Mouse (Mus musculus): ENCODE data around the gene 1110059E24Rik.

DNA sequence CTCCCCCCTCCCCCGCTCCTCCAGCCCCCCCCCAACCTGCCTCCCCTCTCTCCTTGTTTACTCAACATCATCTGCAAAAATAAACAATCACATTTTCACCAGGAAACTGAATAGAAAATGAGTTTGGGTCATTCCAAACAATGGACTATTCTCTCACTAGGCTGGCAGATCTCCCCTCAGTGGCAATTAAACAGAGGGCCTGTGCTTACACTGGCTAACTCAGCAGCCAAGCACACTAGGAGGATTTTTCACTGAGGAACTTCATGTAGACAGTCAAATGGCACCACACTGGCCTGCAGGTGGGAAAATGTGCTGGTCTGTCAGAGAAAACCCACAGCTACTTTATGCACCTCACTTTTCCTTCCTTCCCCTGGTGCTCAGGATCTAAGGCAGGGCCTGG is 23.3 kb downstream of the 1110059E24Rik start:
- TF ChIP-seq CTCF (IDR thresholded peaks at IDR 0.05), result no peak
- no peak for TF ChIP-seq EP300 (IDR thresholded peaks at IDR 0.05)

All from lung, postnatal 0 days (tissue).